Mouse (Mus musculus): ENCODE measurements around the gene Lrrc66. TPM values are rescaled to one million over a fixed set of nuclear protein-coding genes. Genes with fewer than 3 reads are reported as not detected.
"Not testable (repeated sequence)": the region's sequence is repeated elsewhere in the genome, so short reads cannot be mapped to it uniquely, and the experiment has no call there.

Gene Lrrc66
- total RNA-seq, 2 experiments from 2014 or later, result not detected

DNA sequence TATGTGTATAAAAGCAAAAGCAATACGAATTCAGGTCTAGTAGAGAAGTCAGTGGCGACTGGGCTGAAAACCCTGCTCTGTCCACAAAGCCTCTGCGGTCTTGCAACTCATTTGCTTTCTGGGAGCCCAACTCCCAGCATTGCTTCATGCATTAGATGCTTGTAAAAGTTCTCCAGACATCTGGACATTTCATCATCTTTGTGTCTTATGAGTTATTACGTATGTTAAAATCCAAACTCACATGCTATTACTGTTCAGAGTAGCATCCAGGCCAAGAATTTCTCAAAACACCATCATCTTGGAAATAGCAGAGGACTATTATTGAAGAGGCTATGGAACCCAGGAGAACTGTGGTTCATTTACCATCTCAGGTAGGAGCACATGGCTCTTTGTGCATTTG, 21.3 kb downstream of the Lrrc66 start:
- intact Hi-C loops (cut with DNase I), result no loop called here
- Histone ChIP-seq H3K27ac (no peak overlapping the region), H3K4me3 (no peak overlapping the region)
- DNase-seq (ENCODE audit: extremely low spot score in 1 of 2, low spot score in 2 of 2), result no peak
- no peak for TF ChIP-seq CTCF (IDR thresholded peaks at IDR 0.05)

DNA sequence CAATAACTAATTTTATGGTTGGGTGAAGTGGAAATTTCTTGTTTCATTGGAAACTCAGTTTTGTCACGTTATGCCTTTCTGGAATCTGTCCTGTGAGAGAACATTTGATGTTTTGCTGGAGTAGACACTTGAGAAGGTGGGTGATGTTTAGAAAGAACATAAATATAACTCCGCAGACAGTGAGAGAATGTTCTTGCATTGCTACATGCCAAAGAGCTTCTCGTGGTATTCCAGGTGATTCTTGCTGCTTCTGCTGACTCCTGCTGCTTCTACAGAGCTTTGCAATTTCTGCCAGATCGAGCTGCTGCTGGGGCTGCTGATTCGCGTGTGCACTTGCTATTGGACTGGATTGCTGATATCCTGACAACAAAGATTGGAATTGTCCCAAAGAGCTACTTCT, 27.4 kb downstream of the Lrrc66 start:
- no peak for TF ChIP-seq CTCF (IDR thresholded peaks at IDR 0.05)
- Histone ChIP-seq H3K27ac (no peak overlapping the region), H3K4me3 (no peak overlapping the region)
- DNase-seq (ENCODE audit: extremely low spot score in 1 of 2, low spot score in 2 of 2), result no peak
- intact Hi-C loops (cut with DNase I), result no loop called here

DNA sequence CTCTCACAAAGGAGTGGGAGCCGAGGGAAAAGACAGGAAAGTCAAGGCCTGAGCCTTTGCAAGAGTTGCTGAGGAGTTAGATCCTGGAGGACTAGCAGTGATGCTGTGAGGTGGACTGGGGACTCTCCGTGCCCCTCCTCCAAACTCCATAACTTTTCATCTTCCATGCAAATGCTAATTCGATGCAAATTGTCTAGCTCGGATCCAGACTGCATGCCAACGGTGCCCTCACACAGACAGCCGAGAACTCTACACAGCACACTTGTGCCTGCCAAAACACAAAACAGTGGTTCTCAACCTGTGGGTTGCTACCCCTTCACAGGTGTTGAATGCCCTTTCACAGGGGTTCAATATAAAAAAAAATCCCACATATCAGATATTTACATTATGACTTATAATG, 27.8 kb downstream of the Lrrc66 start:
- Histone ChIP-seq H3K27ac (no peak overlapping the region), H3K4me3 (no peak overlapping the region)
- no peak for TF ChIP-seq CTCF (IDR thresholded peaks at IDR 0.05)
- DNase-seq (ENCODE audit: extremely low spot score in 1 of 2, low spot score in 2 of 2), result no peak
- intact Hi-C loops (cut with DNase I), result no loop called here

DNA sequence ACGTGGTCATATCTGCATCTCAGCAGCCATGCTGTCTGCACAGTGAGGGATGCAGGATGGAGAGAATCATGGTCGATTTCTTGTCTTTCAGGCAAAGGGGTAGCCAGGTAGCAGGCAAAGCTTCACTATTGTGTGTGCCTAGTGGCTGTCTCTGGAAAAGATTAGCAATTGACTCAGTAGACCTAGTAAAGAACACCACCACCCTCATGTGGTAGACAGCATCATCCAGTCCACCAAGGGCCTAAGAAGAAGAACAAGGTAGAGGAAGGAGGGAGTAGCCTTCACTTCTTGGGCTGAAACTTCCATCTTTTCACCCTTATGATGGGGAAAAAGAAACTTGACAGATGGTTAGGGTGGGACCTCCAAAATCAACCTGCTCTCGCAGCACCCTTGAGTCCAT, 29.5 kb downstream of the Lrrc66 start:
- Histone ChIP-seq H3K27ac (no peak overlapping the region), H3K4me3 (no peak overlapping the region)
- DNase-seq (ENCODE audit: extremely low spot score in 1 of 2, low spot score in 2 of 2), result no peak
- peak; percentile 12 for TF ChIP-seq CTCF (IDR thresholded peaks at IDR 0.05)
- intact Hi-C loops (cut with DNase I), result no loop called here

DNA sequence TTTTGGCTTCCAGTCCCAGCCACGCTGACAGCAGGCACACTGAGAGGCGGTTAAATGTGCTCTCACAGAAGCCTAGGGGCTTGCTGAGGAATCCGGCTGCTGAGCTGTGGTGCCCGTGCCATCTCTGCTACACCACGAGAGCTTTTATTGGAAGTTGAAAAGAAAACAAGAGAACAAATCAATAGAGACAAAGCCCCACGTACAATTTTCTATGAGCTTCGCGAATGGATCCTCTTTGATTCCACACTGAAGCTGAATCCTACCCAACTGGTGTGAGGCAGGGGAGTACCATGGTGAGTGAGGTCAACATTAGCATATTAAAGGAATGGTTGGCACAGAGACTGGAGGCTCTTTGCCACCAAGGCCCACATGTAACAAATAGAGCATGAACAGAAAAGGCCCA, 31.0 kb downstream of the Lrrc66 start:
- H3K27ac ChIP-seq, result no peak overlapping the region
- intact Hi-C loops (cut with DNase I), result no loop called here
- H3K4me3 ChIP-seq, result no peak overlapping the region
- no peak for TF ChIP-seq CTCF (IDR thresholded peaks at IDR 0.05)
- DNase-seq (ENCODE audit: extremely low spot score in 1 of 2, low spot score in 2 of 2), result no peak

DNA sequence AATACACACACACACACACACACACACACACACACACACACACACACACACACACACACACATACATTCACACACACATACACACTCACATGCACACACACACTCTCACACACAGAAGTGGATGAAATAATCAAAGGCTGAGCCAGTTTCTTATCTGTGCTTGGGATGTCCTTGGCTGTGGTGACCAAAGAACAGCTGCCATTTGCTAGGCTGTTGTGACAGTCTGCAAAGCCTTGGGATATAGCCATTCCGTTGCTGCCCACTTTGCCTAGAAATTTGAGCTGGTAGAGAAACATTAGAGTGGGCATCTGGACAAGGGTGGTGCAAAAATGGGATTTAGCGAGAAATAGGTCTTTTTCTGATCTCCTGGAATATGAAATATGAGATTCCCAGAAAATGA, 32.3 kb downstream of the Lrrc66 start:
- intact Hi-C loops (cut with DNase I), result no loop called here
- DNase-seq (ENCODE audit: extremely low spot score in 1 of 2, low spot score in 2 of 2), result no peak
- no peak overlapping the region for H3K4me3 ChIP-seq
- TF ChIP-seq CTCF (IDR thresholded peaks at IDR 0.05), result no peak
- H3K27ac ChIP-seq, result peak overlapping the region; percentile 8; the same call in 1 of the 2 replicates

DNA sequence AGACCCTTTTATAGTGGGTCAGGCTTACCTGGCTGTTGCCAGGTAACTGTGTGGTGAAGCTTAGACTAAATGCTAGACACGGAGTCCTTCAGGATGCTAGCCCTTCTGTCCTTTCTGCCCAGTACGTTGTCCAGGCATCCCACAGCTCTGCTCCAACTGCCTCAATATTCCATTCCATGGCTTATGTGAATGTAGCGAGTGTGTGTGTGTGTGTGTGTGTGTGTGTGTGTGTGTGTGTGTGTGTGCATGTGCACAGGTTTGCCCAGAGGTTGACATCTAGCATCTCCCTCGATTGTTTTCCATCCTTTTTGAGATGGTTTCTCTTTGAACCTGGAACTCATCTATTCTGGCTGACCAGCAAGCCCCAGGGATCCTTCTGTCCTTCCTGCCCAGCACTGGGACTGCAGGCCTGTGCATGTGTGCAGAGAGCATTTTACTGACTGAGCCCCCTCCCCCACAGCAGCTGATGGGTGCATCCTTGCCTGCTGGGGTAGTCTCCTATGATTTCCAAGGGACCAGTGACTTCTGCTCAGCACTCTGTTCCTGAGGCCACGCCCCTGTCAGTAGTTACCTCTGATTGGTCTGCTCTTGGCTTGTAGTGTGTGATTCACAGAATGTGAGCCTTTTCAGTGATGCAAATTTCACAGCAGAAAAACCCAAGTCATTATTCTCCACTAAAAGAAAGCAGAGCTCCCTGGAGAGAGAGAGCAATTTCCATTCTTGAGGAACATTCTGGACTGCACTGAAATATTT, 33.2 kb downstream of the Lrrc66 start:
- TF ChIP-seq CTCF (IDR thresholded peaks at IDR 0.05), result no peak
- intact Hi-C loops (cut with DNase I), result no loop called here
- Histone ChIP-seq H3K27ac (no peak overlapping the region), H3K4me3 (no peak overlapping the region)
- no peak for DNase-seq (ENCODE audit: extremely low spot score in 1 of 2, low spot score in 2 of 2)

DNA sequence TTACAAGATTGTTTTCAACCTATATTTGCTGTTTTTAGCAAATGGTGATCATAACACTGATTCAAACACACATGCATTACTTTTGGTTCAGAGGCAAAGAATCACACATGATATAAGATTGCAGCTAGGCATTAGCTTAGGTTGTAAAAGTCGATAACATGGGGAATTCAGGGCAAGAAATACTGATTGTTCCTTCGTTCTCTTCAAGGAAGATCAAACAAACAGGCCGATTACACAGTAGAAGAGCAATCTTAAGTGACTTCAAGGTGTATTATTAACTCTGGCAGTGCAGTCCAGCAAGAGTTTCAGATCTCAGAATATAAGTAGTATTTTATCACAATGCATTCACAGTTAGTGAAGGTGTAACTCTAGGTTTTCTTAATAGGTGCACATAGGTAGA, 45.2 kb downstream of the Lrrc66 start:
- no peak for TF ChIP-seq CTCF (IDR thresholded peaks at IDR 0.05)
- Histone ChIP-seq H3K4me3 (no peak overlapping the region), H3K27ac (no peak overlapping the region)
- intact Hi-C loops (cut with DNase I), result no loop called here
- DNase-seq (ENCODE audit: extremely low spot score in 1 of 2, low spot score in 2 of 2), result no peak

DNA sequence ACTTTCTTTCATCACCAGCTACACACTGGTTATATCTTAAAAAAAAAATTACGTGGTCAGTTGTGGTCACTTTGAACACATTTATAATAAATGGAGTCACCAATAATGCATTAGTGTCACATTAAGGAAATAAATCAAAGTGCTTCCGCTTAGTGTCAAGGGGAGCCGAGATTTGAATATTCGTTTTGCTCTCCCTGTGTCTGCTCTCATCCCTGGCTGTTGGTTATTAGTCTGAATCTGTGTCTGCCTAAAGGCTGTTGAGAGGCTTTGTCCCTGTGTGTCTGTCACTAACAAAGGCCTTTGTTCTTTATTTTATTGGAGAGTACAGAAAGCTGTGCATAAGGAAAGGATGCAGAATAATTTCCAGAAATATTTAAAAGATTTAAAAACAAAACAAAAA, 45.7 kb downstream of the Lrrc66 start:
- no peak for TF ChIP-seq CTCF (IDR thresholded peaks at IDR 0.05)
- no peak for DNase-seq (ENCODE audit: extremely low spot score in 1 of 2, low spot score in 2 of 2)
- intact Hi-C loops (cut with DNase I), result no loop called here
- Histone ChIP-seq H3K27ac (no peak overlapping the region), H3K4me3 (no peak overlapping the region)

DNA sequence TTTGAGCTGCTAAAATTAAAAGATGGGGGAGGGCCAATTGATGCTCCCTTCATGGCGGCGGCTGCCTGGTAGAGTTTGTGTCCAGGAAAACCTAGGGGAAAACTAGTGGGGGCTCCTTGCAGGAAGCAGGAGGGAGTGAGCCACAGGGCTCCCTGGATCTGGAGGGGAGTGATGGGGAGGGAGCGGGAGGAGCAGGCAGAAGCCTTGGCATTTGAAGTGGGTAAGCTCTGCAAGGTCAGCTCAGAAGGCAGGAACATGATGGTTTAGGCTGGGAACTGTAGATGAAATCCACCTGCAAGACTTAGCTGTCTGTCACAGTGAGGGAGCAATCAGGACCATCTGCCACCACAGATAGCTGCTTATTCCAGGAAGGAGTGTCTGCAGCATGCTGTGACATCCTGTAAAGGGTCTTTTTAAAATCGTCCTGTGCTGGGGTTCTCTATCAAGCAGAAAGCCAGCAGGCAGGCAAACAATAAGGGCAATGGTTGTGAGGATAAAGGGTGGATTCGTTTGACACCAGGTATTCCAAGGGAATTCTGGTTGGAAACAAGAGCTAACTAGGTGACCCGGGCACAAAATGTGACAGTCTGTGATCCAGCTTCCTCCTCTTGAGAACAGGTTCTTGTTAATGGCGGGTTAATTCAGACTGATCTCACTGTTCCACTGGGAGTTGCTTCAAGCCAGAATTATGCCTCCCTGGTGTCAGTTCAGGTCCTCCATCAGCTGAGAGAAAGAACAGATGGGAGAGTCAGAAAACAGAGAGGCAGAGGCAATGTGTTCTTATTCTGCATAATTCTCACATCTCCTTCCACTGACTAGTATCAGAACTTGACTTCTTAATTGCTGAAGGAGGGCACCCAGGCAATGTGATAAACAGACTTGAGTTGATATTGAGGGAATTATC, 46.9 kb downstream of the Lrrc66 start:
- no peak overlapping the region for H3K4me3 ChIP-seq
- intact Hi-C loops (cut with DNase I), result no loop called here
- peak overlapping the region; percentile 19; the same call in 1 of the 2 replicates for H3K27ac ChIP-seq
- no peak for TF ChIP-seq CTCF (IDR thresholded peaks at IDR 0.05)
- no peak for DNase-seq (ENCODE audit: extremely low spot score in 1 of 2, low spot score in 2 of 2)

DNA sequence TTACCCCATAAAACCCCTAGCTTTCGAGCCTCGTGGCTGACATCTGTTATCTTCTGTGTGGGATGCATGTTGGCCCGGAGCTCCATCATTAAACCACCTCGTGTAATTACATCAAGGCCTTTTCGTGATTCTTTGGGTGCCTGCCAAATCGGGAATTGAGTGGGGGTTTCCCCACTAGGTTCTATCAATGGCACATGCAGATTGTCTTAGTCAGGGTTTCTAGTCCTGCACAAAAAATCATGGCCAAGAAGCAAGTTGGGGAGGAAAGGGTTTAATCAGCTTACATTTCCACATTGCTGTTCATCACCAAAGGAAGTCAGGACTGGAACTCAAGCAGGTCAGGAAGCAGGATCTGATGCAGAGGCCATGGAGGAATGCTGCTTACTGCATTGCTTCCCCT, 48.3 kb downstream of the Lrrc66 start:
- H3K4me3 ChIP-seq; intact Hi-C loops (cut with DNase I); DNase-seq (ENCODE audit: extremely low spot score in 1 of 2, low spot score in 2 of 2); H3K27ac ChIP-seq: not testable (repeated sequence)

DNA sequence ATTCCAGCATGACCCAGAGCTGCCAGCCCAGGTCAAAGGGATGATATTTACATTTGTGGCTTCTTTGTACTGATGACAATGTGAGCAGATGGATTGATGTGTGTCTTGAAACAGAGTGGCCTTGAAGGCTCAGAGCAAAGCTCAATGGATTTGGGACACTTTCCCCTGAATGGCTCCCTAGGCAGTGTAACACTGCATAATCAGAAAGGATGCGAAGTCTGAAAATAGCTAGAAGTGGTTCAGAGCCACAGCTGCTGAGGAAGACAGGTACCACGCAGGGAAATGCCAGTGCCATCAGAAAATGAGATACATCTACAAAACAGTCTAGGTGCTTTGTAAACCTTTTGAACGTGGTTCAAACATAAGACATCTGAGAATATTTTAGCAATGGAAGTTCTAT, 54.2 kb downstream of the Lrrc66 start:
- TF ChIP-seq CTCF (IDR thresholded peaks at IDR 0.05), result no peak
- DNase-seq (ENCODE audit: extremely low spot score in 1 of 2, low spot score in 2 of 2), result no peak
- intact Hi-C loops (cut with DNase I), result no loop called here
- 0 out of 2 replicates have a peak overlapping the region, but pooled peaks have one; percentile 12 for H3K27ac ChIP-seq
- H3K4me3 ChIP-seq, result no peak overlapping the region

Measured in left cerebral cortex, adult 2 months (tissue).